ENCODE assay signal across 7 mouse cellular contexts in the genomic region with DNA sequence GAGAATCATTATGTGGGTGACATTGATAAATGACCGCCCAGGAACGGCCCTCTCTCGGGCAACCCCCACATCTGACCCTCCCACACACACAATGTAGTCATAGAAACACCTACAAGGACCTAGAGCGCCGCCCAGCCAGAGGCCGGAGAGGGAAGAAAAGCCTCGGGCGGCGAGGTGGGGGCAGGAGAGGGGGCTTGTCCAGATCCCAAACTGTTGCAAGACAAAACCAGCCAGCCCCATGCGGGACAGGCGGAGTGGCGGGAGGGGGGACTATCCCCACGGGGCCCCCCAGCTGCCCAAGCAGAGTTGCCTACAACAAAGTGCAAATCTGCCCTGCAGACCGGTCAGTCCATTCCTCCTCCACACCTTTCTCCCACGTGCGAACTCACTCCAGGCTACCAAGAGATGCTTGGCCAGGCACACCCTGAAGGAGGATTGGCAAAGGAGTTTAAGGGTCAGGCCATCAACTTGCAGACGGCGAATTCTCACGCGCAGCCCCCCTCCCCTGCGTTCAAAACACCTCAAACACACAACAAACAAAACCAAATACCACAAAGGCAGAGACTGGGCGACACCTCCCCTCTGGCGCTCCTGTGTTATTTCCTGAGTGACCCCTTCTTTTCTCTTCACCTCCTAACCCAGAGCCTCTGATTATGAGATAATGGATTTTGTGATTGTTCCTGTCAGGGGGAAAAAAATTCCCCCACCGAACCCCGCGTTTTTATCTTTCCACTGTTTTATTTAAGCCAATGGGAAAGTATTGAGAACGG.
DNase-seq lines count a peak whose midpoint lies in the region; ATAC-seq and TF ChIP-seq lines count a peak whose summit lies in the region.

No protein-coding gene starts in this region.

- H3K9me3 ChIP-seq in ES-E14 (ENCODE audit: control insufficient read depth, insufficient read depth, low read depth, low read length) = no peaks in the 10 kb centered on the region
- H3K9me3 ChIP-seq in forebrain, embryonic 15.5 days = no peaks in the 10 kb centered on the region
- H3K9me3 ChIP-seq in kidney, embryonic 14.5 days (ENCODE audit: control insufficient read depth, low read length) = no peaks in the 10 kb centered on the region
- no peaks in the 10 kb centered on the region for H3K9me3 ChIP-seq in midbrain, embryonic 14.5 days (ENCODE audit: control insufficient read depth, low read length)

- H3K9ac ChIP-seq in ES-E14 (ENCODE audit: insufficient read depth, low read depth, low read length, poor library complexity, severe bottlenecking) = no peak overlapping the region
- H3K9ac ChIP-seq in forebrain, embryonic 15.5 days (replicated peaks) = peak overlapping the region; percentile 44
- H3K9ac ChIP-seq in kidney, embryonic 14.5 days (ENCODE audit: low read depth, low read length) = peak overlapping the region; percentile 54; the same call in 1 of the 2 replicates
- no peak overlapping the region for H3K9ac ChIP-seq in midbrain, embryonic 14.5 days (replicated peaks; ENCODE audit: low read length)

- in situ Hi-C loops in ES-E14 (cut with MboI; ENCODE audit: low sequenced_read_pairs in 2 of 2, unreplicated experiment in 2 of 2) = loop anchor here (5.0 to 10.0 kb wide), 2 partner anchors 203 to 695 kb away; no protein-coding TSS in a partner anchor

- ATAC-seq in forebrain, embryonic 15.5 days (replicated peaks) = peak; percentile 61
- ATAC-seq in kidney, embryonic 14.5 days (ENCODE audit: low FRiP score, low TSS enrichment) = peak; percentile 83
- peak; percentile 39 for ATAC-seq in midbrain, embryonic 14.5 days (ENCODE audit: low FRiP score, low TSS enrichment)

- H3K4me1 ChIP-seq in ES-E14 (ENCODE audit: control insufficient read depth in 2 of 2, insufficient read depth in 2 of 2, low read length in 2 of 2, poor library complexity in 1 of 2) = peaks cover 0 to 9% of the 10 kb centered on the region in 2 experiments; a peak in 1 of 4 replicates
- peaks cover 66% of the 10 kb centered on the region for H3K4me1 ChIP-seq in forebrain, embryonic 15.5 days
- peaks cover 33% of the 10 kb centered on the region for H3K4me1 ChIP-seq in kidney, embryonic 14.5 days (ENCODE audit: control insufficient read depth, insufficient read depth, low read length)
- H3K4me1 ChIP-seq in midbrain, embryonic 14.5 days (ENCODE audit: control insufficient read depth, insufficient read depth, low read length) = peaks cover 24% of the 10 kb centered on the region

- no peaks in the 10 kb centered on the region for H3K27me3 ChIP-seq in forebrain, embryonic 15.5 days
- no peaks in the 10 kb centered on the region for H3K27me3 ChIP-seq in kidney, embryonic 14.5 days (ENCODE audit: control insufficient read depth, insufficient read depth, low read length)
- H3K27me3 ChIP-seq in midbrain, embryonic 14.5 days (ENCODE audit: control insufficient read depth, insufficient read depth, low read length) = peaks cover 22% of the 10 kb centered on the region; the same call in 1 of the 2 replicates

- H3K4me2 ChIP-seq in forebrain, embryonic 15.5 days (replicated peaks) = peak overlapping the region; percentile 41
- H3K4me2 ChIP-seq in kidney, embryonic 14.5 days (replicated peaks; ENCODE audit: low read depth, low read length) = peak overlapping the region; percentile 51
- H3K4me2 ChIP-seq in midbrain, embryonic 14.5 days (ENCODE audit: low read length) = peak overlapping the region; percentile 37

- H3K4me3 ChIP-seq in ES-E14 (ENCODE audit: insufficient read depth in 1 of 2, low read depth in 1 of 2, low read length in 2 of 2, poor library complexity in 1 of 2, severe bottlenecking in 1 of 2) = peak overlapping the region; percentile 2 to 42; a peak in 2 of 4 replicates
- peak overlapping the region; percentile 17 for H3K4me3 ChIP-seq in forebrain, embryonic 15.5 days
- H3K4me3 ChIP-seq in kidney, embryonic 14.5 days (ENCODE audit: low read length) = peak overlapping the region; percentile 22
- peak overlapping the region; percentile 2; the same call in 1 of the 2 replicates for H3K4me3 ChIP-seq in midbrain, embryonic 14.5 days (replicated peaks; ENCODE audit: low read depth, low read length)

- no peak overlapping the region for H3K27ac ChIP-seq in ES-E14 (ENCODE audit: insufficient read depth, low read depth, low read length, poor library complexity, severe bottlenecking)
- peak overlapping the region; percentile 93 for H3K27ac ChIP-seq in forebrain, embryonic 15.5 days (replicated peaks)
- peak overlapping the region; percentile 95 for H3K27ac ChIP-seq in kidney, embryonic 14.5 days (ENCODE audit: low read depth, low read length)
- peak overlapping the region; percentile 71 for H3K27ac ChIP-seq in midbrain, embryonic 14.5 days (replicated peaks; ENCODE audit: low read depth, low read length)

- under 1% methylated on average over 27 of the region's 27 CpGs for WGBS in forebrain, embryonic 15.5 days
- WGBS in kidney, embryonic 14.5 days = under 1% methylated on average over 27 of the region's 27 CpGs
- WGBS in midbrain, embryonic 14.5 days = under 1% methylated on average over 27 of the region's 27 CpGs

- no peak for DNase-seq in ES-E14 (ENCODE audit: low read depth, low spot score)
- peak; percentile 60 to 69 for DNase-seq in adrenal gland, adult 18-20 months (ENCODE audit: low spot score in 2 of 2)
- DNase-seq in midbrain, embryonic 14.5 days = peak; percentile 66
- no peak for DNase-seq in thymus, postnatal 10 days (ENCODE audit: low spot score in 2 of 2)
- no peak for DNase-seq in frontal cortex, adult 2 months (ENCODE audit: extremely low spot score in 1 of 2, low spot score in 1 of 2)

- no peaks in the 10 kb centered on the region for H3K36me3 ChIP-seq in ES-E14 (ENCODE audit: control insufficient read depth, insufficient read depth, low read length, poor library complexity, severe bottlenecking)
- peaks cover 10% of the 10 kb centered on the region; the same call in 1 of the 2 replicates for H3K36me3 ChIP-seq in forebrain, embryonic 15.5 days
- H3K36me3 ChIP-seq in kidney, embryonic 14.5 days (ENCODE audit: control insufficient read depth, insufficient read depth, low read length) = peaks cover 13% of the 10 kb centered on the region
- peaks cover 5% of the 10 kb centered on the region; the same call in 1 of the 2 replicates for H3K36me3 ChIP-seq in midbrain, embryonic 14.5 days (ENCODE audit: control insufficient read depth, insufficient read depth, low read length)

TF ChIP-seq in ES-E14, 5 proteins besides CTCF, POLR2A, EP300 and RAD21:
- no peak for TF ChIP-seq HCFC1 (IDR thresholded peaks at IDR 0.05; ENCODE audit: borderline replicate concordance, insufficient read depth, low read length)
- no peak for TF ChIP-seq ZNF384 (IDR thresholded peaks at IDR 0.05; ENCODE audit: low read depth, low read length)
- TF ChIP-seq CHD2 (IDR thresholded peaks at IDR 0.05; ENCODE audit: low read depth, low read length) = no peak
- no peak for TF ChIP-seq MAFK (IDR thresholded peaks at IDR 0.05; ENCODE audit: insufficient read depth, low read depth, low read length)
- no peak for TF ChIP-seq ZC3H11A (IDR thresholded peaks at IDR 0.05; ENCODE audit: borderline replicate concordance, low read depth, low read length)
TF ChIP-seq in ES-E14: peak in this region for 0.

Comparison
In these comparisons a context has a peak if more than half of its experiments do, and no peak if none do; other contexts are left out.
1. DNase-seq: peak in adrenal gland, adult 18-20 months (2 of 2) and midbrain, embryonic 14.5 days (single experiment); none in ES-E14 (single experiment), thymus, postnatal 10 days (0 of 2) and frontal cortex, adult 2 months (0 of 2).
2. H3K9ac ChIP-seq: peak in forebrain, embryonic 15.5 days (single experiment) and kidney, embryonic 14.5 days (single experiment); none in ES-E14 (single experiment) and midbrain, embryonic 14.5 days (single experiment).
3. Peak in every context shown above with its lines, with median percentiles within 50 percentile points of each other: H3K4me3 ChIP-seq, ATAC-seq and H3K4me2 ChIP-seq.